Mouse (Mus musculus) CH12.LX (cell line): ENCODE measurements around the gene Olfr850. TPM values are rescaled to one million over a fixed set of nuclear protein-coding genes. Genes with fewer than 3 reads are reported as not detected.

ENCODE experiments used
- DNase-seq: peaks from one replicate; pipeline ENCODE4 v3.0.0-alpha.2; 2013; ENCODE audit errors: extremely low read depth
- H3K27ac ChIP-seq: 2 replicates; pipeline ENCODE4 v1.5.1; 2012; ENCODE audit warnings: low read depth, mild to moderate bottlenecking, control low read depth, moderate library complexity; ENCODE audit not compliant: insufficient read depth
- H3K27me3 ChIP-seq: replicated peaks from 2 replicates; pipeline ENCODE3; 2012; ENCODE audit warnings: inconsistent platforms
- H3K36me3 ChIP-seq, 2 experiments: replicated peaks in 1 of 2; 2 replicates each; pipeline versions ENCODE3 to v1.6.1; 2012; ENCODE audit warnings: inconsistent platforms in 1 of 2, low read length in 1 of 2, mild to moderate bottlenecking in 1 of 2, mixed read lengths in 1 of 2, moderate library complexity in 1 of 2; ENCODE audit not compliant: control insufficient read depth in 1 of 2, insufficient read depth in 1 of 2
- H3K4me1 ChIP-seq, 2 experiments: 2 replicates each; pipeline ENCODE4 v1.6.1; 2012; ENCODE audit warnings: inconsistent platforms in 1 of 2, moderate library complexity in 1 of 2; ENCODE audit not compliant: insufficient read depth in 2 of 2, control insufficient read depth in 1 of 2
- H3K4me2 ChIP-seq: 2 replicates; pipeline ENCODE4 v1.6.1; 2012; ENCODE audit warnings: low read depth, mild to moderate bottlenecking, control low read depth; ENCODE audit not compliant: poor library complexity, insufficient read depth, severe bottlenecking
- H3K4me3 ChIP-seq, 3 experiments: fragments of 150-350 bp in 1 of 3; sonication (generic) in 1 of 3; replicated peaks in 1 of 3; 2 replicates each; pipeline versions ENCODE3 to v1.5.1; 2011 to 2012; ENCODE audit warnings: low read depth in 2 of 3, low read length in 2 of 3, mild to moderate bottlenecking in 2 of 3, moderate library complexity in 2 of 3, control low read depth in 1 of 3, improper control_type of control experiment in 1 of 3, inconsistent platforms in 1 of 3, mixed read lengths in 1 of 3; ENCODE audit not compliant: poor library complexity in 1 of 3
- H3K79me2 ChIP-seq: replicated peaks from 2 replicates; pipeline ENCODE4 v1.6.1; 2012; ENCODE audit warnings: mild to moderate bottlenecking, moderate library complexity; ENCODE audit not compliant: control insufficient read depth, poor library complexity, insufficient read depth, severe bottlenecking; ENCODE audit errors: extremely low read depth
- H3K9ac ChIP-seq: 2 replicates; pipeline ENCODE4 v1.6.1; 2012; ENCODE audit warnings: low read depth, mild to moderate bottlenecking, control low read depth, moderate library complexity; ENCODE audit not compliant: insufficient read depth
- H3K9me3 ChIP-seq: replicated peaks from 2 replicates; pipeline ENCODE3; 2012; ENCODE audit warnings: low read length, inconsistent platforms, mixed read lengths
- BHLHE40 ChIP-seq: IDR thresholded peaks from 2 replicates; pipeline ENCODE4 v1.6.1; 2011; ENCODE audit warnings: mild to moderate bottlenecking, low read depth, low read length, improper control_type of control experiment
- JUN ChIP-seq: IDR thresholded peaks from 2 replicates; pipeline ENCODE4 v1.6.1; 2011; ENCODE audit warnings: low read depth, mild to moderate bottlenecking, low read length, improper control_type of control experiment, moderate library complexity; ENCODE audit not compliant: insufficient read depth
- MEF2A ChIP-seq: IDR thresholded peaks from 2 replicates; pipeline ENCODE4 v1.6.1; 2014; ENCODE audit warnings: low read depth, mild to moderate bottlenecking, inconsistent platforms, low read length, improper control_type of control experiment, borderline replicate concordance
- NRF1 ChIP-seq: IDR thresholded peaks from 2 replicates; pipeline ENCODE4 v1.6.1; 2014; ENCODE audit warnings: low read depth, mild to moderate bottlenecking, inconsistent platforms, low read length, improper control_type of control experiment, moderate library complexity
- PAX5 ChIP-seq: IDR thresholded peaks from 2 replicates; pipeline ENCODE4 v1.6.1; 2012; ENCODE audit warnings: low read length, inconsistent platforms, mixed read lengths
- POLR2A ChIP-seq: IDR thresholded peaks from 2 replicates; pipeline ENCODE4 v1.6.1; 2011; ENCODE audit warnings: low read depth, mild to moderate bottlenecking, improper control_type of control experiment, low read length
- RCOR1 ChIP-seq: conservative IDR thresholded peaks from 2 replicates; pipeline ENCODE4 v1.6.1; 2012; ENCODE audit warnings: low read depth, mild to moderate bottlenecking, inconsistent platforms, low read length, improper control_type of control experiment
- SIN3A ChIP-seq: IDR thresholded peaks from 2 replicates; pipeline ENCODE4 v1.6.1; 2012; ENCODE audit warnings: low read length, improper control_type of control experiment, inconsistent platforms
- SMC3 ChIP-seq: IDR thresholded peaks from 2 replicates; pipeline ENCODE4 v1.6.1; 2011; ENCODE audit warnings: low read depth, low read length, improper control_type of control experiment
- TBP ChIP-seq: conservative IDR thresholded peaks from 2 replicates; pipeline ENCODE4 v1.6.1; 2011; ENCODE audit warnings: low read depth, low read length, improper control_type of control experiment
- TCF12 ChIP-seq: IDR thresholded peaks from 2 replicates; pipeline ENCODE4 v1.6.1; 2014; ENCODE audit warnings: low read depth, mild to moderate bottlenecking, inconsistent platforms, low read length, improper control_type of control experiment
- USF1 ChIP-seq: IDR thresholded peaks from 2 replicates; pipeline ENCODE4 v1.6.1; 2014; ENCODE audit warnings: low read depth, mild to moderate bottlenecking, inconsistent platforms, low read length, improper control_type of control experiment
- USF2 ChIP-seq: conservative IDR thresholded peaks from 2 replicates; pipeline ENCODE4 v1.6.1; 2011; ENCODE audit warnings: low read depth, low read length, improper control_type of control experiment
- ZKSCAN1 ChIP-seq: IDR thresholded peaks from 2 replicates; pipeline ENCODE4 v1.6.1; 2012; ENCODE audit warnings: low read depth, inconsistent platforms, low read length, improper control_type of control experiment, borderline replicate concordance
- ZMIZ1 ChIP-seq: IDR thresholded peaks from 2 replicates; pipeline ENCODE4 v1.6.1; 2012; ENCODE audit warnings: low read depth, mild to moderate bottlenecking, inconsistent platforms, low read length, improper control_type of control experiment
- ZNF384 ChIP-seq: IDR thresholded peaks from 2 replicates; pipeline ENCODE4 v1.6.1; 2012; ENCODE audit warnings: low read depth, low read length, improper control_type of control experiment, inconsistent platforms
- dilution Hi-C: fragments of 300-500 bp; cut with MboI; formaldehyde crosslinking; loops from 2 replicates; pipeline ENCODE4 v1.14.3; 2020; ENCODE audit warnings: low sequenced_read_pairs; ENCODE audit not compliant: extremely low pct_unique_long_range_greater_than_20kb, extremely low pct_ligation_motif_present
- in situ Hi-C: fragments of 300-500 bp; cut with MboI; formaldehyde crosslinking; loops from 3 replicates; pipeline ENCODE4 v1.14.3; 2019; ENCODE audit warnings: low sequenced_read_pairs, low pct_ligation_motif_present, low pct_unique_long_range_greater_than_20kb, mixed read lengths
- polyA plus RNA-seq: library from polyadenylated mRNA; unstranded; fragments of >175 nt; gene quantifications from 2 replicates; pipeline ENCODE4 v1.2.1, GENCODE M21; 2012; ENCODE audit warnings: low read depth; ENCODE audit not compliant: insufficient read length
- total RNA-seq, 2 experiments: library from RNA; depleted of rRNA; stranded (reverse); fragments of 300-350 nt in 1 of 2; fragments of >200 nt in 1 of 2; gene quantifications; 2 replicates each; pipeline ENCODE4 v1.2.3; 2012 to 2014

The Olfr850 gene
- not detected in 2 replicates for total RNA-seq (2012; rRNA removed)
- total RNA-seq (2014; rRNA removed): not detected in 2 replicates
- not detected in 2 replicates for polyA plus RNA-seq

DNA sequence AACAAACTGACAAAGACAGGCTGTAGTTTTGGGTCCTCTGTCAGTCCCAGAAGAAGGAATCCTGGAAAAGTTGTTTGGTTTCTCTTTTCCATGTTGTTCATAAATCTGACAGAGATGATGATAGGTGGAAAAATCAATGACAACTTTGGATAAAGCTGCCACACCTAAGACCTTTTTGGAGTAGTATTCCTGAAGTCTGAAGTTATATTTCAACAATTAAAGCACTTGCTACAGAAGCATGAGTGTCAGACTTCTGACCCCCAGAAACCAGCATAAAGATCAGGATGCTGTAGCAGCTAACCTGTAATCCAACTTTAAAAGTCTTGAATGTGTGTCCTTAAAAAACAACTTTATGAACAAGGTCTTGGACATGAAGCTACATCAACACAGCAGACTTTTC is at the start of gene Olfr850:
Olfr850 (minus strand) TSS at position 101 of the 400 bp plus-strand sequence.
- Histone ChIP-seq H3K9ac (no peak within 1 kb of the TSS), H3K4me2 (no peak within 1 kb of the TSS), H3K36me3 (no peaks in the 10 kb centered on the region), H3K27ac (no peak within 1 kb of the TSS), H3K4me3 (no peak within 1 kb of the TSS), H3K79me2 (no peaks in the 10 kb centered on the region), H3K4me1 (no peaks in the 10 kb centered on the region), H3K9me3 (no peaks in the 10 kb centered on the region), H3K27me3 (no peaks in the 10 kb centered on the region)
- no peak for DNase-seq
- dilution Hi-C loops (no loop called here), in situ Hi-C loops (no loop called here)
- no peak for TF ChIP-seq ZMIZ1
- no peak for TF ChIP-seq BHLHE40
- TF ChIP-seq SIN3A: no peak
- no peak for TF ChIP-seq RCOR1
- TF ChIP-seq MEF2A: no peak
- no peak for TF ChIP-seq NRF1
- no peak for TF ChIP-seq ZNF384
- TF ChIP-seq USF2: no peak
- no peak for TF ChIP-seq POLR2A
- no peak for TF ChIP-seq SMC3

DNA sequence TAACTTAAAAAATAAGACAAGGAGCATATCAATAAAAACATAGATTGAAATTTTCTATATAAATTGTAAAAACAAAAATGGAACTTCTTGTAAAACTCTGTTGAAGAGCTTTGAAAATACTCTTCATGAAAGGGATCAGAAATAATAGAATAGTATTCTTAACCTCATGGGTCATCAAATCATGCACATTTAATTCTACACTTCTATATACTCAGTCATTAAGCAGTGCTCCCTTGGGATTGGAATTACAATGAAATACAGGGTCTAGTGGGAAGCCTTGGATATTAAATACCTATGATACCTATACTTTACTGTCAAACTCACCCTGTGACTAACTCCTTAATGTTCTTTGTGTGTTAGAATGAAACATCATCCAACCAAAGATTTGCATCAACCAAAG is 14.9 kb upstream of the Olfr850 start, which contains the start of gene Olfr851:
Olfr851 (plus strand) TSS at position 301 of the 400 bp plus-strand sequence.
- dilution Hi-C loops (no loop called here), in situ Hi-C loops (no loop called here)
- Histone ChIP-seq H3K4me1 (no peaks in the 10 kb centered on the region), H3K9me3 (no peaks in the 10 kb centered on the region), H3K79me2 (no peaks in the 10 kb centered on the region), H3K4me2 (no peak within 1 kb of the TSS), H3K9ac (no peak within 1 kb of the TSS), H3K36me3 (no peaks in the 10 kb centered on the region), H3K27me3 (no peaks in the 10 kb centered on the region), H3K4me3 (no peak within 1 kb of the TSS), H3K27ac (no peak within 1 kb of the TSS)
- TF ChIP-seq ZKSCAN1 (no peak), PAX5 (no peak), TBP (no peak), JUN (no peak), MEF2A (no peak), TCF12 (no peak), POLR2A (no peak), USF2 (no peak), USF1 (no peak)
- DNase-seq: no peak
